Mouse (Mus musculus) thymus, postnatal 14 days (tissue): ENCODE results near the gene Gm7029.
"Not testable (repeated sequence)": the region's sequence is repeated elsewhere in the genome, so short reads cannot be mapped to it uniquely, and the experiment has no call there.

Source experiments
- DNase-seq: peaks from one replicate; pipeline ENCODE4 v3.0.0; 2021

Gm7029 gene

GRCm38 (mm10) chr17:33873537-33873936, at the start of gene Gm7029:
Gm7029 (plus strand) TSS chr17:33873837.
- not testable (repeated sequence) for DNase-seq

DNA sequence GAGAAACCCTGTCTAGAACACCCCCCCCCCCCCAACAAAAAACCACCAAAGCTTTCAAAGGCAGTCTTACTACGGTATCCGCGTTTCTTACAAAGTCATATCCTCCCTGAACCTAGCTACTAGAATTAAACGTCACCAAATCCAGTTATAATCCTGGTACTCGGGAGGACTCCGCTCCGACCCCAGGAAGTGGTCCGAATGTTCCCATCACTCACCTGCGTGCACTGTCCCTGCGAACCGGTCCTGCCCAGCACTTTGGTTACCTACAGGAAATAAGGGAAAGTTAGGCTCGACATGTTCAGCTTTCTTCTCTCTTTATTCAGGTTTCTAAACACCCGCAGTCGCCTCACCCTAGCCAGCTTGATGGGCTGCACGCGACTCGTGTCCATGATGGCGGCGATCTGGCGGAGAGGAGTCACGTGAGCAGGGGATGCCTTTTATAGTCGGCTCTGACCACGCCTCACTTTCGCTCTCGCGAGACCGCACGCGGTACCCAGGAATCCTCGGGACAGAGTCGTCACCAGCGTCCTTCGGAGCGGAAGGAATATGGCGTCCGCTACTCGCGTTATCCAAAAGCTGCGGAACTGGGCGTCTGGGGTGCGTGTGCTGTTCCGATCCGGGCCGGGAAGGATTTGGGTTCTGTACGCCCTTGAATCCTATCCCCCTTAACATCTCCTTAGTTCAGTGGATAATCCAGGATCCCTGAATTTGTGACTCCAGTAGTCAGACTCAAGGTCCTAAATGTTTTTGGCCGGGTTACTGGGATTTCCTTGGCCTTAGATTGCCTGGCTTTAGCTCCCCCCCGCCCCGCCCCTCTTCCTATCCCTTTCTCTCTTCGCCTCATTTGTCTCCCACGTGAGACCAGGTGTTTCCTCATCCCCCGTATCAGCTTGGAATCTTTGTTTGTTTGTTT, 49.3 kb upstream of the Gm7029 start, which contains the start of the genes Rps28 and Ndufa7:
Rps28 (minus strand) TSS at position 479 of the 913 bp plus-strand sequence.
Ndufa7 (plus strand) TSS at position 489 of the 913 bp plus-strand sequence.
- peak; percentile 98 for DNase-seq

GRCm38 (mm10) chr17:33824997-33825330, 48.7 kb upstream of the Gm7029 start:
- DNase-seq: not testable (repeated sequence)

- no peak for DNase-seq
These were observed 48.2 kb upstream of the Gm7029 start for GRCm38 (mm10) chr17:33825462-33825861.

DNA sequence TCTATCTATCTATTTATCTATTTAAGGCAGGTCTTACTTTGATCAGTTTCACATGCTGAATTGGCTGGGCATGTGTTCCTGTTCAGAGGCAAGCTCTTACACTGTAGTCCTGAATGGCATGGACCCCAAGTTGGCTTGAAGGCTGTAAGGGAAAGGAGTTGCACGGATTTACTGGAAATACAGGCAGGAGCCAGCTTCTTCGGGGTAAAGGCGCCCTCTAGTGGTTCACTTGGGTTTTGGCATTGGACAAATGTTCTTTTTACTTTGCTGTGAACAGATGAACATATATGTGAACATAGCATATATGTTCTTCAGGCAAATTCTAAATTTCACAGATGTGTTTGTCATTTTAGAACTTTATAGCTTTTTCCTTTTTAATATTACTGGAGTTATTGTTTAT, 46.8 kb upstream of the Gm7029 start:
- peak; percentile 73 for DNase-seq

- no peak for DNase-seq
These were observed 44.7 kb upstream of the Gm7029 start for GRCm38 (mm10) chr17:33828892-33829291.

DNA sequence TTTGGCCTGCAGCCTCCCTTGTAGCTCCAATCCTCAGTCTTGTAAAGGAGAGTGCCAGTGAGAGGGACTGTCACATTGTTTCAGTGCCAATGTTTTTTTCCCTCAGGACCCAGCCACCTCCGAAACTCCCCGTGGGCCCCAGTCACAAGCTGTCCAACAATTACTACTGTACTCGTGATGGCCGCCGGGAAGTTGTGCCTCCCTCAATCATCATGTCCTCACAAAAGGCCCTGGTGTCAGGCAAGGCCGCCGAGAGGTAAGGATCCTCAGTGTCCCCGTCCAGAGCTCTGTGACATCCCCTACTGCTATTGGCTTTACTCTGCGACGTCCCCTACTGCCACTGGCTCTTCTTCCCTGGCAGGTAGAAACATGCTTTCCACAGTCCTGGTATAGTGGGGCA, 44.1 kb upstream of the Gm7029 start:
- DNase-seq: no peak

- DNase-seq: peak; percentile 91
These were observed 30.5 kb upstream of the Gm7029 start, which contains the start of gene Cd320 for GRCm38 (mm10) chr17:33842966-33843795. Cd320 (plus strand) TSS chr17:33843091.

DNA sequence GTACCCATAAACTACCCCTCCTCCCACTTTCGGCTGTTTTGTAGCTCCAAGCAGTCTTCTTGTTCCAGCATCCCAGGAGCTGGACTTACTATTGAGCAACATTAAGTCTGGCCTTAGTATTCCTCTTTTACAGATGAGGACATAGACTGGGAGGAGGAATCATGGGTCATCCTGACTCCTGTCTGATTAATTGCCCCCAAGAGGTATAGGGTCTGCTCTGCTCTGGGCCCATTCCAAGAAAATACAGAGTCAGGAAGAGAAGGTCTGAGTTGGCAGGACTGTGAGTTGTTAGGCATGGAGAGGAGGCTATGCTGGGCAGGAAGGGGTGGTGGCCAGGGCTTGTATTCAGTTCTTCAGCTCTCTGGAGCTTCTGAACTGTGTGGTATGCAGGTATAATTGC, 29.4 kb upstream of the Gm7029 start:
- DNase-seq: no peak

DNA sequence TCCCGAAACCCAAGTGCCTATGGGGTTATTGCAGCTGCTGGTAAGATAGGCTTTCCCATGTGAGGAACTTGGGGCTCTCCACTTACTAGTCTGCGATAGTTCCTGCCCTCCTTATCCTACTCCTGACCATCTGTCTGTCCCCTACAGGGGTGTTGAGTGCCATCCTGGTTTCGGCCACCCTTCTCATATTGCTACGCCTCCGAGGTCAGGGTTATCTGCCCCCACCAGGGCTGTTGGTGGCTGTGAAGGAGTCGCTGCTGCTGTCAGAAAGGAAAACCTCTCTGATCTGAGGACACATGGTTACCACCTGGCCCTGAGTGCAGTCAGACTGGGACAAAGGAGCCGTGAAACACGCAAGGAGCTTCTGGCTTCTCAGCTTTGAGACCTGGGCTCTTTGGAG, 25.5 kb upstream of the Gm7029 start:
- DNase-seq: no peak

GRCm38 (mm10) chr17:33851331-33851730, 22.3 kb upstream of the Gm7029 start:
- DNase-seq: no peak

DNA sequence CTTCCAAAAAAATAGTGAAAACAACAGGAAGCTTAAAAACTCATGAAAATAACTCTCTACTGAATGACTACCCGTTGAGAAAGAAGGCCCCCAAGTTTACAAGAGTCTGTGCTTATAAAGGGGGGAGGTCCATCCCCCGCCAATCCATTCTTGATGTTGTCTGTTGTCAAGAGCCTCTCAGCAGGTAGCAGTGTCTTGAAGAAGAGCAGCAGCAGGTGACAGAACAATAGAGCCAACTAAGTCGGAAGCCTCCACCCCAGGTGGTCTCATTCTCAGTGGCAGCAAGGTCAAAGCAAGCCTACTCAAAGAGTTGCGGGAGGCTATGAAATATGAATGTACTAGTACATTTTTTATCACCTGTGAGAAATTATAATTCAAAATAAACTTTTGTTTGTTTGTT, 15.8 kb upstream of the Gm7029 start:
- no peak for DNase-seq

- DNase-seq: peak; percentile 68
These were observed 8.2 kb upstream of the Gm7029 start for GRCm38 (mm10) chr17:33865330-33866030.

- peak; percentile 37 for DNase-seq
These were observed 774 bp downstream of the Gm7029 start for GRCm38 (mm10) chr17:33874411-33874810.

GRCm38 (mm10) chr17:33875797-33876196, 2.2 kb downstream of the Gm7029 start:
- peak; percentile 21 for DNase-seq

DNA sequence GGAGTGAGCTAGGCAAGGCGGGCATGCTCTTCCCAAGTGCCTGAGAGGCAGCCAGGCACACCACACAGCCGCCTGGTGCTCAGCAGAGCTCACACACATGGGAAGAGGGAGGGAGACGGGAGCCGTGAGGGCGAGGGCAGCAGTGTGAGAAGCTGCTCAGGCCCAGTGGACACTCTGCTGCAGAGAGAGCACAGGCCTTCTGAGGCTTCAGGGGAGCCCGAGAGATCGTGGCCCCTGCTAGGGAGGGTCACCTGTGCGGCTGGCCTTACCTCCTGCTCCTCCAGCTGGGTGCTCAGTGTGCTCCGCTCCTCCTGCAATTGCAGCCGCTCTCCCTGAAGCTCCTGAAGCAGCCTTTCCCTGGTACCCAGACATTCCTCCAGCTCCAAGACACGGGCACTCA, 10.7 kb downstream of the Gm7029 start:
- DNase-seq: not testable (repeated sequence)

- DNase-seq: not testable (repeated sequence)
These were observed 14.2 kb downstream of the Gm7029 start for GRCm38 (mm10) chr17:33887802-33888201.

DNA sequence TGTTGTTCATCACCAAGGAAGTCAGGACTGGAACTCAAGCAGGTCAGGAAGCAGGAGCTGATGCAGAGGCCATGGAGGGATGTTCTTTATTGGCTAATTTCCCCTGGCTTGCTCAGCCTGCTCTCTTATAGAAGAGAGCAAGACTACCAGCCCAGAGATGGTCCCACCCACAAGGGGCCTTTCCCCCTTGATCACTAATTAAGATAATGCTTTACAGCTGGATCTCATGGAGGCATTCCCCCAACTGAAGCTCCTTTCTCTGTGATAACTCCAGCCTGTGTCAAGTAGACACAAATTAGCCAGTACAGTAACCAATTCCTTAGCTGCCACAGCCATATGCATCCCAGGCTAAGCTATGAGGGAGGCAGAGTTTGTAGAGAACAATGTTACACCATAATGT, 14.6 kb downstream of the Gm7029 start:
- DNase-seq: not testable (repeated sequence)

DNA sequence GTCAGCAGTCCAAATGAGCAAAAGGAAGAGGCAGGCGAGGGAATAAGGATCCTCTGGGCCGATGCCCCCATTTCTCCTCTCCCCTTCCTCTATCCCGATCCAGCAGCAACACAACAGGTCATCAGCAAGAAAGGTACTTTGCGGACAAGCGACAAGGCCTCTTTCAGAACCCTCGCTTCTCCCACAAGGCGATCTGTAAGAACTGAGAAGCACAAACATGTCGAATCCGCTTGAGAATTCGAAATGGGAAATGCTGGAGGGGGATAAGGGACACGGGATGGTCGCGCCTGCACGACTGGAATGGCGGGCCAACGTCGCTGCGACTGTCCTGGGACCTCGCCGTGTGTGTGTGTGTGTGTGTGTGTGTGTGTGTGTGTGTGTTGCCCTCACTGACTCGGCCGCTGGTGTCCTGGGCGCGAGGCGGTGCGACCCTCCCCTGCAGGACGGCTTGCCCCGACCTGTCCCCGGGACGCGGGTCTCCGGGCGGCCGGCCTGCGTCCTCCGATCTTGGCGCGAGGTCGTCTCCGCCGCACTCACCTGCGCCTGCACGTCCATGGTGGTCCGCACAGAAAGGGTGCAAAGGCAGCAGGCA, 16.4 kb downstream of the Gm7029 start:
- peak; percentile 17 for DNase-seq

DNA sequence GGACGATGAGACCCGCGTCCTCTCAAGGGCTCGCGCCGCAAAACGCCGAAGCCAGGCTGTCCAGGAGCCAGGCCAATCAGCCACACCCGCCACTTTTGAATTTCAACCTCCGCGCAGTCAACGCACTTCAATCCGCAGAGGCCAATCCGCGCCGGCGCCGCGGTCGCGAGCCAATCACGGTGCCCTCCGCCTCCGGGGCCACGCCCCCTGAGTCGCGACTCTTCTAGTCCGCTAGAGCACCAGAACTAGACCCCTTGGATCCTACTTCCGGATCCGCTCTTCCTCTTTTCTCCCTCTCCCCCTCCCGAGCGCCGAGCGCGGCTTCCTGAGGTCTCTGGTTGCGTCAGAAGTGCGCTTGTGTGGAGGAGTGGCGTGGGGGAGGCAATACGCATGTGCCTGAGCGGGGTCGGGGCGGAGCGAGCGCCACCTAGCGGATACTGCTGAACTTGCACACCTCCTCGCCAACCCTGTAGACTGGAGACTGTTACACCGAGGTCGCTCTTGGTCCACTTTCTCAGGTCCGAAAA, 17.0 kb downstream of the Gm7029 start, which contains the start of gene Kifc1:
Kifc1 (minus strand) TSS at position 129 of the 527 bp plus-strand sequence.
- peak; percentile 99 for DNase-seq

DNA sequence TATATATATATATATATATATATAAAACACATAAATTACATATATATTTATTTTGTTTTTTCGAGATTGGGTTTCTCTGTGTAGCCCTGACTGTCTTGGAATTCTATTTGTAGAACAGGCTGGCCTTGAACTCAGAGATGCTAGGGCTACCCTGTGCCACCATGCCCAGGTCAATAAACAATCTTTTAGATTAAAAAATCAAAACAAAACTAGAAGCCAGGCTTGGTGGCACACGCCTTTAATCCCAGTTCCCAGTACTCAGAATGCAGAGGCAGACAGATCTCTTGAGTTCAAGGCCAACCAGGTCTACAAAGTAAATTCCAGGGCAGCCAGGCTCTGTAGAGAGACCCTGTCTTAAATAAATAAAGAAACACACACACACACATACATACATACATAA, 17.7 kb downstream of the Gm7029 start:
- DNase-seq: no peak

GRCm38 (mm10) chr17:33891892-33892291, 18.3 kb downstream of the Gm7029 start:
- DNase-seq: not testable (repeated sequence)
